ENCODE assay signal across 27 mouse cellular contexts in genomic region chr4:22119877-22120276, GRCm38 (mm10).
"Had no signal": no experiment of that assay in that cellular context is flagged by ENCODE, and none has a peak within 500 bp of the region (broad histone marks: within the 10 kb centered on the region; RNA-seq: fewer than 3 reads in every experiment).

No protein-coding gene starts in this region.

- H3K4me3 ChIP-seq: embryonic facial prominence, embryonic 10.5 days; embryonic facial prominence, embryonic 12.5 days; embryonic facial prominence, embryonic 13.5 days; embryonic facial prominence, embryonic 15.5 days; erythroblast, embryonic 14.5 days; forebrain, embryonic 10.5 days; forebrain, embryonic 12.5 days; forebrain, embryonic 13.5 days; forebrain, embryonic 15.5 days; gastrocnemius, adult 2 months; heart, adult 2 months had no signal

- ATAC-seq: forebrain, embryonic 13.5 days; forebrain, embryonic 14.5 days; forebrain, embryonic 15.5 days; forebrain, embryonic 16.5 days; forebrain, postnatal 0 days had no signal

- H3K4me2 ChIP-seq: embryonic facial prominence, embryonic 12.5 days; embryonic facial prominence, embryonic 13.5 days; embryonic facial prominence, embryonic 15.5 days; forebrain, embryonic 12.5 days; forebrain, embryonic 13.5 days; forebrain, embryonic 15.5 days had no signal

- H3K27ac ChIP-seq: embryonic facial prominence, embryonic 10.5 days; embryonic facial prominence, embryonic 12.5 days; embryonic facial prominence, embryonic 13.5 days; embryonic facial prominence, embryonic 15.5 days; forebrain, embryonic 10.5 days; forebrain, embryonic 12.5 days; forebrain, embryonic 13.5 days; forebrain, embryonic 15.5 days; gastrocnemius, adult 2 months; heart, adult 2 months had no signal

- H3K27me3 ChIP-seq: embryonic facial prominence, embryonic 12.5 days; embryonic facial prominence, embryonic 13.5 days; embryonic facial prominence, embryonic 15.5 days; forebrain, embryonic 12.5 days; forebrain, embryonic 13.5 days; forebrain, embryonic 15.5 days had no signal

- DNase-seq: cerebellum, adult 8-10 months; cerebellum, adult 9-10 months; cerebellum, adult 9-11 months; cerebellum, postnatal 14 days; cerebellum, postnatal 25 days; cerebellum, postnatal 36 days; embryo, embryonic 11 days; forebrain, postnatal 0 days; gastrocnemius, adult 2 months; gastrocnemius, postnatal 10 days; gastrocnemius, postnatal 14 days; gastrocnemius, postnatal 25 days; gastrocnemius, postnatal 36 days; heart, adult 11 months; heart, adult 18-20 months; heart, adult 2 months had no signal

- H3K4me1 ChIP-seq: embryonic facial prominence, embryonic 10.5 days; embryonic facial prominence, embryonic 12.5 days; forebrain, embryonic 10.5 days; forebrain, embryonic 12.5 days; forebrain, embryonic 13.5 days; forebrain, embryonic 15.5 days had no signal

- H3K36me3 ChIP-seq: embryonic facial prominence, embryonic 10.5 days; embryonic facial prominence, embryonic 12.5 days; embryonic facial prominence, embryonic 13.5 days; embryonic facial prominence, embryonic 15.5 days; forebrain, embryonic 10.5 days; forebrain, embryonic 12.5 days; forebrain, embryonic 15.5 days had no signal

- H3K9ac ChIP-seq: embryonic facial prominence, embryonic 12.5 days; embryonic facial prominence, embryonic 13.5 days; embryonic facial prominence, embryonic 15.5 days; forebrain, embryonic 12.5 days; forebrain, embryonic 13.5 days; forebrain, embryonic 15.5 days; forebrain, postnatal 0 days had no signal

- H3K9me3 ChIP-seq: embryonic facial prominence, embryonic 10.5 days; embryonic facial prominence, embryonic 12.5 days; embryonic facial prominence, embryonic 13.5 days; embryonic facial prominence, embryonic 15.5 days; forebrain, embryonic 10.5 days; forebrain, embryonic 12.5 days; forebrain, embryonic 13.5 days; forebrain, embryonic 15.5 days had no signal
